Mouse (Mus musculus) lung, adult 2 months (tissue): ENCODE data around the gene Slc12a5.

Source experiments
- CTCF ChIP-seq: fragments of 200-500 bp; IDR thresholded peaks from 2 replicates; pipeline ENCODE4 v1.5.1; 2011; ENCODE audit warnings: mild to moderate bottlenecking, low read length, control low read depth; ENCODE audit not compliant: insufficient read depth
- POLR2A ChIP-seq: fragments of 200-500 bp; IDR thresholded peaks from 2 replicates; pipeline ENCODE4 v1.6.1; 2011; ENCODE audit warnings: low read depth, mild to moderate bottlenecking, control low read depth, low read length, borderline replicate concordance; ENCODE audit errors: extremely low read depth

GRCm38 (mm10) chr2:164969348-164969781 is 8.8 kb downstream of the Slc12a5 start:
- TF ChIP-seq CTCF (no peak), POLR2A (no peak)
